ENCODE assay signal across 7 mouse cellular contexts in genomic region chr6:118197440-118197975, GRCm38 (mm10). TPM values are rescaled to one million over a fixed set of nuclear protein-coding genes. Genes with fewer than 3 reads are reported as not detected.
DNase-seq lines count a peak whose midpoint lies in the region; ATAC-seq lines count a peak whose summit lies in the region.

TSS of gene Ret (minus strand) at chr6:118197718.

- H3K36me3 ChIP-seq in megakaryocyte, embryonic 14.5 days (replicated peaks; ENCODE audit: low read length): no peaks in the 10 kb centered on the region
- H3K36me3 ChIP-seq in forebrain, embryonic 10.5 days (replicated peaks): no peaks in the 10 kb centered on the region
- no peaks in the 10 kb centered on the region for H3K36me3 ChIP-seq in limb, embryonic 10.5 days
- H3K36me3 ChIP-seq in splenic B cell, adult 2 months (ENCODE audit: control insufficient read depth, insufficient read depth, low read length, poor library complexity, severe bottlenecking): no peaks in the 10 kb centered on the region

- peak; percentile 23 for DNase-seq in forebrain, embryonic 10.5 days (ENCODE audit: extremely low spot score, low spot score)
- no peak for DNase-seq in limb, embryonic 10.5 days (ENCODE audit: low spot score)
- DNase-seq in splenic B cell, adult 2 months (ENCODE audit: low read depth, low spot score): peak; percentile 26
- DNase-seq in layer of hippocampus, adult 9-10 months (ENCODE audit: low spot score): no peak

- peaks cover 25% of the 10 kb centered on the region for H3K4me1 ChIP-seq in megakaryocyte, embryonic 14.5 days
- peaks cover 21% of the 10 kb centered on the region for H3K4me1 ChIP-seq in forebrain, embryonic 10.5 days
- peaks cover 19% of the 10 kb centered on the region for H3K4me1 ChIP-seq in limb, embryonic 10.5 days

- ATAC-seq in megakaryocyte, adult 5-6 weeks (ENCODE audit: poor library complexity, severe bottlenecking): no peak; the same call in 1 of the 2 replicates
- no peak for ATAC-seq in erythroid progenitor cell, adult 5-6 weeks (replicated peaks; ENCODE audit: low FRiP score, poor library complexity, severe bottlenecking)

- no peaks in the 10 kb centered on the region for H3K9me3 ChIP-seq in megakaryocyte, embryonic 14.5 days
- no peaks in the 10 kb centered on the region for H3K9me3 ChIP-seq in forebrain, embryonic 10.5 days
- H3K9me3 ChIP-seq in limb, embryonic 10.5 days (replicated peaks): no peaks in the 10 kb centered on the region

- H3K4me3 ChIP-seq in megakaryocyte, embryonic 14.5 days (replicated peaks): peak within 1 kb of the TSS; percentile 87
- peak within 1 kb of the TSS; percentile 71 for H3K4me3 ChIP-seq in forebrain, embryonic 10.5 days
- peak within 1 kb of the TSS; percentile 78 for H3K4me3 ChIP-seq in limb, embryonic 10.5 days

- H3K27ac ChIP-seq in forebrain, embryonic 10.5 days: no peak within 1 kb of the TSS
- H3K27ac ChIP-seq in limb, embryonic 10.5 days: peak within 1 kb of the TSS; percentile 25; the same call in 1 of the 2 replicates

- peaks cover 97% of the 10 kb centered on the region for H3K27me3 ChIP-seq in megakaryocyte, embryonic 14.5 days (replicated peaks)
- H3K27me3 ChIP-seq in forebrain, embryonic 10.5 days (ENCODE audit: poor library complexity, severe bottlenecking): peaks cover 93% of the 10 kb centered on the region
- H3K27me3 ChIP-seq in limb, embryonic 10.5 days (ENCODE audit: low read depth, poor library complexity, severe bottlenecking): peaks cover 88% of the 10 kb centered on the region
- H3K27me3 ChIP-seq in splenic B cell, adult 2 months (ENCODE audit: control insufficient read depth, insufficient read depth, low read length, poor library complexity, severe bottlenecking): peaks cover 2% of the 10 kb centered on the region; the same call in 1 of the 2 replicates

- under 1% methylated on average over 25 of the region's 26 CpGs for WGBS in forebrain, embryonic 10.5 days
- WGBS in limb, embryonic 10.5 days: under 1% methylated on average over 26 of the region's 26 CpGs

RNA-seq across cellular contexts. Expression of gene Ret, which starts in this region (rescaled TPM):
- 0.10 TPM in 1 of 2 replicates, not detected in the other for polyA plus RNA-seq in megakaryocyte, embryonic 14.5 days (2012; ENCODE audit: insufficient read depth, low replicate concordance)
- total RNA-seq in megakaryocyte, adult 5-6 weeks (2015): 0.09 TPM in 1 of 2 replicates, not detected in the other
- total RNA-seq in megakaryocyte, adult 5-6 weeks (2017): 0.07 and 0.12 TPM in 2 replicates
- polyA plus RNA-seq in forebrain, embryonic 10.5 days (2016; fragmentation: Nextera tagmentation; extraction: Ambion mirVana): 0.53 and 0.56 TPM in 2 replicates
- 0.29 and 0.48 TPM in 2 replicates for polyA plus RNA-seq in limb, embryonic 10.5 days (2016; fragmentation: Nextera tagmentation; extraction: Ambion mirVana)
- total RNA-seq in erythroid progenitor cell, adult 5-6 weeks (2015; ENCODE audit: low replicate concordance): not detected in 2 replicates
- total RNA-seq in erythroid progenitor cell, adult 5-6 weeks (2017; ENCODE audit: low replicate concordance): not detected in 2 replicates

Comparison
In these comparisons a context has a peak if more than half of its experiments do, and no peak if none do; other contexts are left out.
1. Peak in DNase-seq and H3K4me3 ChIP-seq in forebrain, embryonic 10.5 days; RNA of the gene not detected or under 1 TPM.